Mouse (Mus musculus) liver, postnatal 0 days (tissue): ENCODE results near the gene Nop10. TPM values are rescaled to one million over a fixed set of nuclear protein-coding genes. Genes with fewer than 3 reads are reported as not detected.

Experiments
- ATAC-seq: fragments of 200-750 bp; cut with Nextera tagmentation; 2 replicates; pipeline ENCODE4 v1.8.0; 2017; ENCODE audit warnings: mild to moderate bottlenecking, moderate library complexity
- DNase-seq: peaks from one replicate; pipeline ENCODE4 v3.0.0-alpha.2; 2016
- H3K27ac ChIP-seq: fragments of 300-500 bp; sonication (generic); 2 replicates; pipeline ENCODE4 v1.5.1; 2014; ENCODE audit warnings: antibody characterized with exemption, moderate library complexity, mild to moderate bottlenecking, low read depth
- H3K27me3 ChIP-seq: fragments of 300-500 bp; sonication (generic); 2 replicates; pipeline ENCODE4 v1.6.1; 2014; ENCODE audit warnings: low read length, control low read depth, mixed read lengths; ENCODE audit not compliant: insufficient read depth
- H3K36me3 ChIP-seq: fragments of 300-500 bp; sonication (generic); replicated peaks from 2 replicates; pipeline ENCODE4 v1.6.1; 2014; ENCODE audit warnings: mild to moderate bottlenecking, control low read depth, low read length, moderate library complexity, mixed read lengths; ENCODE audit not compliant: insufficient read depth
- H3K4me1 ChIP-seq: fragments of 300-500 bp; sonication (generic); 2 replicates; pipeline ENCODE4 v1.6.1; 2014; ENCODE audit warnings: antibody characterized with exemption, mild to moderate bottlenecking, control low read depth; ENCODE audit not compliant: insufficient read depth
- H3K4me2 ChIP-seq: fragments of 300-500 bp; sonication (generic); 2 replicates; pipeline ENCODE4 v1.6.1; 2014; ENCODE audit warnings: low read depth, mild to moderate bottlenecking, low read length, moderate library complexity, mixed read lengths
- H3K4me3 ChIP-seq: fragments of 300-500 bp; sonication (generic); 2 replicates; pipeline ENCODE4 v1.5.1; 2014; ENCODE audit warnings: low read depth, low read length
- H3K9ac ChIP-seq: fragments of 300-500 bp; sonication (generic); replicated peaks from 2 replicates; pipeline ENCODE4 v1.6.1; 2014; ENCODE audit warnings: mild to moderate bottlenecking, moderate library complexity
- H3K9me3 ChIP-seq: fragments of 300-500 bp; sonication (generic); 2 replicates; pipeline ENCODE4 v1.6.1; 2016; ENCODE audit warnings: mild to moderate bottlenecking, control low read depth, low read length, mixed read lengths
- CTCF ChIP-seq: sonication (generic); IDR thresholded peaks from 2 replicates; pipeline ENCODE4 v1.5.1; 2016; ENCODE audit warnings: antibody characterized with exemption, low read depth
- EP300 ChIP-seq: IDR thresholded peaks from 2 replicates; pipeline ENCODE4 v1.6.1; 2016; ENCODE audit warnings: antibody characterized with exemption, low read depth, mild to moderate bottlenecking
- WGBS: fragments of 180-500 bp; shearing (Covaris S2); extraction: QIAGEN DNeasy Blood & Tissue Kit; methylation state at CpG from one replicate; pipeline ENCODE4 v1.1.7; 2014; ENCODE audit not compliant: insufficient replicate concordance; 5-methylcytosine and 5-hydroxymethylcytosine counted together
- polyA plus RNA-seq: library from polyadenylated mRNA; unstranded; fragments of >200 nt; fragmentation: Nextera tagmentation; extraction: Ambion mirVana; gene quantifications from 2 replicates; pipeline ENCODE4 v1.2.1, GENCODE M21; 2015

Nop10 gene
- polyA plus RNA-seq, 1 experiment from 2014 or later, result 129 TPM

DNA sequence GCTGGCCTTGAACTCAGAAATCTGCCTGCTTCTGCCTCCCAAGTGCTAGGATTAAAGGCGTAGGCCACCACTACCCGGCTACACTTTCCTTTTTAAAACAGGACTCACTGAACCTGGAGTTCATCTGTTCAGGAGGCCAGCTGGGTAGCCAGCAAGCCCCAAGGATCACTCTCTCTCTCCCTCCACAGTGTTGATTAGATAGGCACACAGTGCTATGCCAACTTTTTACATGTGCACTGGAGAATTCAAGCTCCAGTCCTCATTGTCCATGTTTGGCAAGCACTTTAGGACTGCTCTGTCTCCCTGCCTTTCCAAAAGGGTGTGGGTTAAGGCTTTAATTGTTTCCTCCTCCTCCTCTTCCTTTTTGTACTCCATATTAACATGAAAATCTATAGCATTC is 8.3 kb downstream of the Nop10 start:
- ATAC-seq, result no peak
- H3K36me3 ChIP-seq, result peaks cover 6% of the 10 kb centered on the region

DNA sequence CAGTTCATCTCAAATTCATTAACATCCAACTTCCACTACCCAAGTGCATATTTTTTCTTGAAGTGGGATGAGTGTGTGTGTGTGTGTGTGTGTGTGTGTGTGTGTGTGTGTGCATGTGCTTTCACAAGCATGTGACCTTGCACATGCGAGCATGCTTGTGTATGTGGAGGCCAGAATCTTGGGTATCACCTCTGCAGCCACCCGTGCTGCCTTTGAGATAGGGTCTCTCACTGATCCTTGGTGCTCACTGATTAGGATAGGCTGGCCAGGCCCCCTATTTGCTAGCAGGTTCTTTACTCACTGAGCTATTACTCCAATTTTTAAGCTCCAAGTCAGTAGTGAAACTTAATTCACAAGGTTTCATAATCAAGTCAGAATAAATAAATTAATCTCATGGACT is 11.2 kb downstream of the Nop10 start:
- 40% methylated on average over 2 of the region's 2 CpGs for WGBS
- no peaks in the 10 kb centered on the region for H3K27me3 ChIP-seq
- H3K4me2 ChIP-seq, result no peak overlapping the region
- H3K27ac ChIP-seq, result no peak overlapping the region
- H3K9ac ChIP-seq, result no peak overlapping the region
- H3K4me3 ChIP-seq, result no peak overlapping the region
- H3K36me3 ChIP-seq, result peaks cover 6% of the 10 kb centered on the region
- peaks cover 5% of the 10 kb centered on the region for H3K4me1 ChIP-seq
- TF ChIP-seq CTCF (no peak), EP300 (no peak)
- DNase-seq, result no peak
- ATAC-seq, result 0 out of 2 replicates have a peak, but pooled peaks have one; percentile 12
- H3K9me3 ChIP-seq, result no peaks in the 10 kb centered on the region

More for the DNA sequence above, 8.3 kb downstream of the Nop10 start:
- no peak overlapping the region for H3K9ac ChIP-seq
- no peak overlapping the region for H3K27ac ChIP-seq
- no peaks in the 10 kb centered on the region for H3K9me3 ChIP-seq
- H3K4me1 ChIP-seq, result peaks cover 14% of the 10 kb centered on the region
- no peaks in the 10 kb centered on the region for H3K27me3 ChIP-seq
- H3K4me3 ChIP-seq, result no peak overlapping the region
- H3K4me2 ChIP-seq, result peak overlapping the region; percentile 42
- TF ChIP-seq EP300 (no peak), CTCF (no peak)
- no peak for DNase-seq
- 74% methylated on average over 2 of the region's 2 CpGs for WGBS

GRCm38 (mm10) chr2:112273474-112273873 is 11.7 kb downstream of the Nop10 start:
- no peak overlapping the region for H3K4me2 ChIP-seq
- H3K9ac ChIP-seq, result no peak overlapping the region
- H3K27me3 ChIP-seq, result no peaks in the 10 kb centered on the region
- DNase-seq (no peak), ATAC-seq (no peak)
- H3K4me3 ChIP-seq, result no peak overlapping the region
- no peak for TF ChIP-seq CTCF
- no peak for TF ChIP-seq EP300
- WGBS, result 82% methylated on average over 6 of the region's 6 CpGs
- peaks cover 6% of the 10 kb centered on the region for H3K36me3 ChIP-seq
- peaks cover 5% of the 10 kb centered on the region for H3K4me1 ChIP-seq
- no peaks in the 10 kb centered on the region for H3K9me3 ChIP-seq
- H3K27ac ChIP-seq, result no peak overlapping the region

DNA sequence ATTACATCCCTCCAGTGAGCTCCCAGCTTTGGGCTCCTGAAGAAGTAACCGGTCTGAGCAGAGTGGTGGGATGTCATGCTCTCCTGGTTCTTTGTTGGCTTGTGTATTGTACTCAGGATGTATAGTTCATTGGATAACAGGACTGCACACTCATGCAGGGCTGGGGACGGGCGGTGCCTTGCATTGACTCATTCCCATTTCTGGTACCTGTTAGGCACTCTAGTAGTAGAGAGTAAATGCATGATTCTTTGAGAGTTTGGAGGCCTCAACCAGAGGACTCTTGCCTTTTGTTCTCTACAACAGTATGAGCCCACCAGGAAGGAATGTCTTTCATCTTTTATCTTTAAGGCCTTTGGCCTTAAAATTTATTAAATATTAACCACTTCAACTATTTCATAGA is 15.1 kb downstream of the Nop10 start:
- TF ChIP-seq CTCF (no peak), EP300 (no peak)
- no peak overlapping the region for H3K9ac ChIP-seq
- WGBS, result 87% methylated on average over 3 of the region's 3 CpGs
- H3K27me3 ChIP-seq, result no peaks in the 10 kb centered on the region
- ATAC-seq, result no peak
- no peaks in the 10 kb centered on the region for H3K4me1 ChIP-seq
- H3K4me2 ChIP-seq, result no peak overlapping the region
- H3K4me3 ChIP-seq, result no peak overlapping the region
- no peak for DNase-seq
- peaks cover 2% of the 10 kb centered on the region; the same call in 1 of the 2 replicates for H3K36me3 ChIP-seq
- H3K27ac ChIP-seq, result no peak overlapping the region
- H3K9me3 ChIP-seq, result no peaks in the 10 kb centered on the region

GRCm38 (mm10) chr2:112282846-112283245 is 21.1 kb downstream of the Nop10 start:
- WGBS, result 93% methylated on average over 1 of the region's 1 CpGs
- no peaks in the 10 kb centered on the region for H3K9me3 ChIP-seq
- H3K4me1 ChIP-seq, result peaks cover 17% of the 10 kb centered on the region
- no peak overlapping the region for H3K9ac ChIP-seq
- no peak overlapping the region for H3K4me2 ChIP-seq
- ATAC-seq (no peak), DNase-seq (no peak)
- H3K36me3 ChIP-seq, result no peaks in the 10 kb centered on the region
- H3K4me3 ChIP-seq, result no peak overlapping the region
- H3K27ac ChIP-seq, result no peak overlapping the region
- TF ChIP-seq CTCF (no peak), EP300 (no peak)
- no peaks in the 10 kb centered on the region for H3K27me3 ChIP-seq

DNA sequence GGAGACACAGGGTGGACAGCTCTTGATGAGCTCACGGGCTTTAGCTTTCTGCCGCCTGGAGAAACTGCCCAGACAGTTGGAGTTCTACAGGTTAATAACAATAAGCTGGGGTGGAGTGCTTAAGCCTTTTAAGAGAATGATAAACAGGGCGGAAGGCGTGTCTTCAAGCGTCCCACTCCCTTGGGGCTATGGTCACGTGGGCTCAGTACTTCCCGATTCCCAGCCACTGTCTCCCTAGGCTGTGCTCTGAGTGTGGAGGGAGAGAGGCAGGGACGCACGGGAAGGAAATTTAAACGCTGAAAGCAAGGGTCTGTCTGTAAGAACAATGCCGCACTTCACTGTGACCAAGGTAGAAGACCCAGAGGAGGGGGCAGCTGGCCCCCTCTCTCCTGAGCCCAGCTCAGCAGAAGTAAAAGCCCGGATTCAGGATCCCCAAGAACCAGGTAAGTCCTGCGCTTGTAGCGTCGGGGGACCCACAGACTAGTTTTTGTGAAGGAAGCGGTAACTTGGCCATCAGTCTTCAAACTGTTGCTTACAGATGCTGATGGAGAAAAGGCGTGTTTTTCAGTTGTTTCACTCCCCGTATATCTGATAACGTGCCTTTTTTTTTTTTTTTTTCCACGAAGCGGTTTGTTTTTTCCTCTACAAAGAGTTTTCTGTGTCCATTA is 22.8 kb downstream of the Nop10 start:
- Histone ChIP-seq H3K4me3 (peak overlapping the region; percentile 52), H3K9me3 (no peaks in the 10 kb centered on the region), H3K27me3 (no peaks in the 10 kb centered on the region), H3K9ac (peak overlapping the region; percentile 49), H3K36me3 (no peaks in the 10 kb centered on the region), H3K4me2 (peak overlapping the region; percentile 76), H3K27ac (no peak overlapping the region), H3K4me1 (peaks cover 17% of the 10 kb centered on the region)
- TF ChIP-seq EP300 (0 out of 2 replicates have a peak, but pooled peaks have one; percentile 19), CTCF (no peak)
- 7% methylated on average over 21 of the region's 21 CpGs for WGBS
- DNase-seq (peak; percentile 43), ATAC-seq (peak; percentile 82)
